Mouse (Mus musculus) midbrain, embryonic 15.5 days (tissue): ENCODE measurements around the gene Slc2a6. TPM values are rescaled to one million over a fixed set of nuclear protein-coding genes. Genes with fewer than 3 reads are reported as not detected.

Experiments
- ATAC-seq: fragments of 200-750 bp; cut with Nextera tagmentation; replicated peaks from 2 replicates; pipeline ENCODE4 v1.8.0; 2017; ENCODE audit warnings: moderate TSS enrichment
- H3K27ac ChIP-seq: fragments of 300-500 bp; sonication (generic); 2 replicates; pipeline ENCODE4 v1.5.1; 2015; ENCODE audit warnings: mild to moderate bottlenecking, inconsistent platforms
- H3K27me3 ChIP-seq: fragments of 300-500 bp; sonication (generic); replicated peaks from 2 replicates; pipeline ENCODE4 v1.6.1; 2015; ENCODE audit warnings: inconsistent platforms
- H3K36me3 ChIP-seq: fragments of 300-500 bp; sonication (generic); replicated peaks from 2 replicates; pipeline ENCODE4 v1.6.1; 2015; ENCODE audit warnings: inconsistent platforms
- H3K4me1 ChIP-seq: fragments of 300-500 bp; sonication (generic); 2 replicates; pipeline ENCODE4 v1.6.1; 2015; ENCODE audit warnings: inconsistent platforms
- H3K4me2 ChIP-seq: fragments of 300-500 bp; sonication (generic); 2 replicates; pipeline ENCODE4 v1.6.1; 2015; ENCODE audit warnings: inconsistent platforms, mild to moderate bottlenecking, moderate library complexity
- H3K4me3 ChIP-seq: fragments of 300-500 bp; sonication (generic); 2 replicates; pipeline ENCODE4 v1.5.1; 2015; ENCODE audit warnings: mild to moderate bottlenecking, inconsistent platforms
- H3K9ac ChIP-seq: fragments of 300-500 bp; sonication (generic); 2 replicates; pipeline ENCODE4 v1.6.1; 2015; ENCODE audit warnings: mild to moderate bottlenecking, inconsistent platforms
- H3K9me3 ChIP-seq: fragments of 300-500 bp; sonication (generic); 2 replicates; pipeline ENCODE4 v1.6.1; 2016; ENCODE audit warnings: inconsistent platforms
- WGBS: fragments of 180-500 bp; shearing (Covaris S2); methylation state at CpG from one replicate; pipeline ENCODE4 v1.1.7; 2015; ENCODE audit warnings: mixed read lengths; 5-methylcytosine and 5-hydroxymethylcytosine counted together
- polyA plus RNA-seq: library from polyadenylated mRNA; unstranded; fragments of >200 nt; fragmentation: Nextera tagmentation; extraction: Ambion mirVana; gene quantifications from 2 replicates; pipeline ENCODE4 v1.2.1, GENCODE M21; 2015

The Slc2a6 gene
- polyA plus RNA-seq, 1 experiment from 2014 or later: 9.0 TPM

DNA sequence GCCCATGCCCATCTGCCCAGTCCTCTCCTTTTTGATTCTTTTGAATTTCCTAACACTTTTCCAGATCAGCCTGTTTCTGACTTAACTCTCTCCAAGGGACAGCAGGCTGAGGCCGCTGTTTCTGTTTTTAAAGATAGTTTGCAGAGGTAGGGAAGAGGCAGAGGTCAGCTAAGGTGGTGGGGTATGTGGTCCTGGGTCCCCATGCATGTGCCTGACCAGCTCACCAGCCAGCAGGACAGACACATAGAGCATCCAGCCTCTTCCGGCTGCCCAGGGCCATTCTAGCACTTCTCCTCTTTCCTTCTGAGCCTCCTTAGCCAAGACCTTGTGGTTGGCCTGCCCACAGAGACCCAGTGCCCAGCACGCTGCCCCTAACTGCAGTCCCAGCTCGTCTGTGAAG lies 30.5 kb upstream of the Slc2a6 start:
- Histone ChIP-seq H3K4me3 (no peak overlapping the region), H3K4me2 (no peak overlapping the region), H3K4me1 (no peaks in the 10 kb centered on the region), H3K36me3 (no peaks in the 10 kb centered on the region), H3K27ac (no peak overlapping the region), H3K27me3 (no peaks in the 10 kb centered on the region), H3K9me3 (no peaks in the 10 kb centered on the region), H3K9ac (no peak overlapping the region)
- ATAC-seq: no peak
- WGBS: 64% methylated on average over 4 of the region's 4 CpGs

DNA sequence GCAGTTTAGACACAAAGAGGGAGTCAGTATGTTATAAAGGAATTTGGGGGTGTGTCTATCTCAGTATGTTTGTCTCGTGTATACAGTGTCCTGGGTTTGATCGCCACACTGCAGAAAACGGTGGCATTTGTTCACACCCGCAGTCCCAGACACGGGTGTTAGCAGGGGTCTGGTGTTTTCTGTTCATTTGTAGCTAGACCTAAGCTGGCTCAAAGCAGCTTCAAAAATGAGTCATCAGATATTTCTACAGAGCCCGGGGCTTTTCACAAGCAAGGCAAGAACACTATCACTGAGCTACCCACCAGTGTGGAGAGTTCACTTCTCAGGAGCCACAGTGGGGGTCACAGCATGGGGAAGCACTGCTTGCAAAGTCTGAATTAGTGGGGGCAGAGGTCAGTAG lies 21.6 kb upstream of the Slc2a6 start:
- Histone ChIP-seq H3K9me3 (no peaks in the 10 kb centered on the region), H3K9ac (no peak overlapping the region), H3K27me3 (no peaks in the 10 kb centered on the region), H3K4me3 (no peak overlapping the region), H3K4me1 (no peaks in the 10 kb centered on the region), H3K36me3 (no peaks in the 10 kb centered on the region), H3K4me2 (no peak overlapping the region), H3K27ac (no peak overlapping the region)
- 19% methylated on average over 6 of the region's 6 CpGs for WGBS
- no peak for ATAC-seq

DNA sequence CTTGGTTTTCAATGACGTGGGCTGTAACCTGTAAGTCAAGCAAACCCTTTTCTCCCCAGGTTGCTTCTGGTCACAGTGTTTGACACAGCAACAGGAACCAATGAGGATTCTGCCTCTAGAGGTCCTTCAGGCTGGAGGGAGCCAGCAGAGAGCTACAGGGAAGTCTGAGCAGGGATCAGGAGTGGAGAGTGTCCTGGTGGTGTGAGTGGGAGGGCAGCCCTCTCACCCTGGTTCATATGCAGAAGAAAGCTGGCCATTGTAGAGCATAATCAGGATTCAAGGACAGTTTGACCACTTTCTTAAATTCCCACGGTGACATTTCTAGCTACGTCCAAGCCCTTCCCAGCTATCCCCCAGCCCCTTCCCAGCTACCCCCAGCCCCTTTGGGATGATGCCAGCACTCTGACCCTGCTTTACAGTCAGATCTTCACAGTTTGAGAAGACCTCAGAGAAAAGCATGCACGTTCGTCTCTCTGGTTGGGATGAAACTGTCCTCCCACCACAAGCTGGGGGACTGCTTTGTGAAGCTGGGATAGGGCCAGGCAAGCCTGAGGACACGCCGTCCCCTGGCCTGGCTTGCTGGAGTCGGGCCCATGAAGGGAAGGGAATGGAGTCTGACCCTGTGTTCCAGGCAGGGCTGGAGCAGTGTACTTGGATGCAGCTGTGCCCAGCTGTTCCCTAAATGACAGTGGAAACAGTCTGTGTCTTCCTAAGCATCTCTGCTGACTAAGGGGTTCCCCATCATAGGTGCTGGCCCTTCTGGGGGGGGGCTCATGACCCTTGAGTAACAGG lies 18.4 kb upstream of the Slc2a6 start:
- H3K9me3 ChIP-seq: no peaks in the 10 kb centered on the region
- no peaks in the 10 kb centered on the region for H3K27me3 ChIP-seq
- H3K36me3 ChIP-seq: no peaks in the 10 kb centered on the region
- no peak overlapping the region for H3K27ac ChIP-seq
- ATAC-seq: no peak
- WGBS: 59% methylated on average over 8 of the region's 8 CpGs
- no peak overlapping the region for H3K4me3 ChIP-seq
- no peak overlapping the region for H3K4me2 ChIP-seq
- H3K4me1 ChIP-seq: no peaks in the 10 kb centered on the region
- no peak overlapping the region for H3K9ac ChIP-seq

DNA sequence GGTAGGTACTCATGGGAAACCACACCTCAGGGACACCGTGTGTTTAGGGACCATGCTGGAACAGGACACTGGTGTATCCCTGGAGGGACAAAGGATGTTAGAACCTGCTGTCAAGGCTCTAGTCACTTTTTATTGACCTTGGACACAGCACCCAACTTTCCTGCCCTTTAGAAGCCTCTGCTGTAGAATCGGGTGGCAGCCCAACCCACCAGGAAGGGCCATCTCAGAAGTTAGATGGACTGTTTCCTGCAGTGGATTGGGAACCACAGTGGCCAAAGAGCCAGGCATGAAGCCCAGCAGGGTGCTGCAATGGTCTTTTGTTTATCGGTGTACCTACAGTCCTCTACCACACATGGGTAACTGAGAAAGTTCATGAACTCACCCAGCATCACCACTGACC lies 16.8 kb upstream of the Slc2a6 start:
- ATAC-seq: no peak
- H3K4me3 ChIP-seq: no peak overlapping the region
- no peak overlapping the region for H3K4me2 ChIP-seq
- H3K36me3 ChIP-seq: no peaks in the 10 kb centered on the region
- WGBS: 80% methylated on average over 3 of the region's 3 CpGs
- H3K9ac ChIP-seq: no peak overlapping the region
- no peaks in the 10 kb centered on the region for H3K27me3 ChIP-seq
- no peaks in the 10 kb centered on the region for H3K4me1 ChIP-seq
- no peak overlapping the region for H3K27ac ChIP-seq
- no peaks in the 10 kb centered on the region for H3K9me3 ChIP-seq

DNA sequence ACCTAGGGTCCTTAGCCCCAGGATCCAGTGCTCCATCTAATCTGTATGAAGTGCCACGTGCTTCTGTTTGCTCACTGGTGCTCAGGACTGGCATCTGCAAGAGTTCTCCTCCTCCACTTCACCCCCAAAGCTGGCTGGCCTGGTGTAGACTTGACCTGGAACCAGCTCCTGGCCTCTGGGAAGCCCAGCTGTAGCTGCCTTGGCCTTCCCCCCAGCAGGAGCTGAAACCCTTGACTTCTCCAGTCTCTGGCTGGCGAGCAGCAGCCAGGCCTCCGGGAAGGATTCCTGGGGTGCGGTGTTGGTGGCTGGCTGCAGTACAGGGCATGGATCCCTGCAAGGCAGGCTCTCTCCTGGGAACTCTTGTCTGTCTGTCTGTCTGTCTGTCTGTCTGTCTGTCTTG lies 16.4 kb upstream of the Slc2a6 start:
- Histone ChIP-seq H3K36me3 (no peaks in the 10 kb centered on the region), H3K4me2 (no peak overlapping the region)
- WGBS: 80% methylated on average over 4 of the region's 4 CpGs

DNA sequence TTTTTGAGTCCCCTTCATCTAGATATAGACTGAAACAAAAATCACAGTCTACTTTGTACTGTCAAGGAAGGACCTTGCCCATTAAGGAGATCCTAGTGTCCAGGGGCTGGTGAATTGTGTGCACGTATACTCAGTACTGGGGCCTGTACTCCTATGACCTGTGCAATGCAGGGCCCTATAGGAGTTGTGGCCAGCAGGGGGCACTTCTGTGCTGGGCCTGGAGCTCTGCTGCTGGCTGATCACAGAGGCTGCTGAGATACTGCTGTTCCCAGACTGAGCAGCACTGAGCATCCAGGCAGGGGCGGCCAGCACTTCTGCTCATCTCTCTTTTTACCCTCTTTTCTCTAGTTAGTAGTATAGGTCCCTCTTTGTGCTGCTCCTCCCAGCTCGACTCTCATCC lies 15.7 kb upstream of the Slc2a6 start:
- Histone ChIP-seq H3K4me2 (no peak overlapping the region), H3K4me3 (no peak overlapping the region), H3K9ac (no peak overlapping the region), H3K9me3 (no peaks in the 10 kb centered on the region), H3K27me3 (no peaks in the 10 kb centered on the region), H3K36me3 (no peaks in the 10 kb centered on the region), H3K27ac (no peak overlapping the region), H3K4me1 (no peaks in the 10 kb centered on the region)
- WGBS: 22% methylated on average over 3 of the region's 3 CpGs
- peak; percentile 86 for ATAC-seq

More for the DNA sequence above, 16.4 kb upstream of the Slc2a6 start:
- Histone ChIP-seq H3K9ac (no peak overlapping the region), H3K4me3 (no peak overlapping the region), H3K4me1 (no peaks in the 10 kb centered on the region), H3K27me3 (no peaks in the 10 kb centered on the region), H3K9me3 (no peaks in the 10 kb centered on the region), H3K27ac (no peak overlapping the region)
- no peak for ATAC-seq

DNA sequence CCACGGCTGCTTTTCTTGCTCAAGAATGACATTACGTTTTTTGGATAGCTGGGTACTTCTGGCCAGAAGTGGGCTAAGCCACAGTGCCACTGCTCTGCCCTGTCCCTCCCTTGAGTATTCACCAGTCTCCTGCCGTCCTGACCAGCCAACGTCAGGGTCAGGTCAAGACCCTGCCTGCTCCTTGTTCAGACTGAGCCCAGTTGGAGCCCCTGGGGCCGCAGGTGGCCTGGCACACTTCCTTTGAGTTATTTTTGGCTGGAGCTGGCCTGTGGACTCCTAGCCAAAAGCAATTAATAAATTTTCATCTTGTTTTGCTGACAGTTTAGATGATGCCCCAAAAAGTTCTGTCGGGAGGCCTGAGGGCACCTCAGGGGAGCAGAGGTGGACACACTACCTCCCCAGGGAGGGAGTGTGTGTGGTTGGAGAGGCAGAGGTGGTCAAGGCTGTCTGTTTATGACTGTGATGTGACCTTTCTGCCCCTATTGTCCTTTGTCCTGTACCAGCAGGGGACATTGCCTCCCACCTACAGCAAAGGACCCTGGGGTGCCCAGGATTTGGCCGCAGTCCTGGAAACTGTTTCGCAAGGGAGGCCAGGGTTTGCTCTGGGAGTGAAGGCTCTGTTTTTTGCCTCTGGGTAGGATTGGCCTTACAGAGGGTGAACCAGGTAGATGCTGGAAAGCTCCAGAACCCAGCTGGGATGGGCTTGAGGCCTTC lies 14.5 kb upstream of the Slc2a6 start:
- no peak for ATAC-seq
- 71% methylated on average over 8 of the region's 8 CpGs for WGBS
- Histone ChIP-seq H3K27me3 (no peaks in the 10 kb centered on the region), H3K9me3 (no peaks in the 10 kb centered on the region), H3K27ac (no peak overlapping the region), H3K4me1 (no peaks in the 10 kb centered on the region), H3K4me2 (no peak overlapping the region), H3K36me3 (no peaks in the 10 kb centered on the region), H3K4me3 (no peak overlapping the region), H3K9ac (no peak overlapping the region)

DNA sequence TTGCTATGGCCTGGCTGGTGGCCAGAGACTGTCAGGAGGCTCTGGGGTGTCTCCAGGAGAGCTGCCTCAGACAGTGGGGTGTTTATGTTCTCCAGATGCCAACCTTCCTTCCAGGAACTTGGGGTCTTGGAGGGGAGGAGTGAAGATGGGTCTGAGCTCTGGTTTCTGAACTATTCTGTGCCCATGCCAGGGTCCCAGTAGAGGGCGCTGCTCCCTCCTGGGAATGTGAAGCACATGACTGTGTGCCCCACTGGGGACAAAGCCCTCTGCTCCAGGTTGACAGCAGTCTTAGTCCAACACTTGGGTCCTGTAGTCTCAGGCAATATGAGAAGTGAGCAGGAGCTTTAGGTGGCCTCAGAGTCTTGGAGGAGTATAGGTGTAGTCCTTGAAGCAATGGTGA lies 11.5 kb upstream of the Slc2a6 start:
- Histone ChIP-seq H3K27ac (no peak overlapping the region), H3K9me3 (no peaks in the 10 kb centered on the region), H3K9ac (no peak overlapping the region), H3K4me3 (no peak overlapping the region), H3K4me1 (no peaks in the 10 kb centered on the region), H3K36me3 (no peaks in the 10 kb centered on the region), H3K27me3 (no peaks in the 10 kb centered on the region), H3K4me2 (no peak overlapping the region)
- ATAC-seq: no peak
- 12% methylated on average over 1 of the region's 1 CpGs for WGBS

DNA sequence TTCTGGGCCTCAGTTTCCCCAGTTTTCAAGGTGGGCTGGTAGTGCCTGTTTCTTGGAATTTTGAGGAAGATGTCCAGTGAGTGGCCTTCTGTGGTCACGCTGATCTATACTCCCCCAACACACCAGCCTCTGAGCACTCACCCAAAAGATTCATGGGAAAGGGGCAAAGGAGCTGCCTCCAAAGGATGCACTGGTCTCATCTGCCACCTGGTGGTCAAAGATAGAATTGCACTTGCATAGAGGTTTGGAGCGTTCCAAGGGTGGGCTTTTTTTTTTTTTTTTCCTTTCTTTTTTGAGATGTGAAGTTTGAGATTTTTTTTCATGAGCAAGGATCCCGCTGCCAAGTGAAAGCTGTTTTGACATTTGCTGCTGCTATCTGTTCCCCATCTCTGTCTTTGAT lies 10.8 kb upstream of the Slc2a6 start:
- H3K4me2 ChIP-seq: no peak overlapping the region
- no peaks in the 10 kb centered on the region for H3K9me3 ChIP-seq
- ATAC-seq: peak; percentile 50; the same call in 1 of the 2 replicates
- H3K4me3 ChIP-seq: no peak overlapping the region
- H3K9ac ChIP-seq: no peak overlapping the region
- no peaks in the 10 kb centered on the region for H3K36me3 ChIP-seq
- H3K27me3 ChIP-seq: no peaks in the 10 kb centered on the region
- H3K4me1 ChIP-seq: no peaks in the 10 kb centered on the region
- WGBS: 0% methylated on average over 3 of the region's 3 CpGs
- no peak overlapping the region for H3K27ac ChIP-seq

DNA sequence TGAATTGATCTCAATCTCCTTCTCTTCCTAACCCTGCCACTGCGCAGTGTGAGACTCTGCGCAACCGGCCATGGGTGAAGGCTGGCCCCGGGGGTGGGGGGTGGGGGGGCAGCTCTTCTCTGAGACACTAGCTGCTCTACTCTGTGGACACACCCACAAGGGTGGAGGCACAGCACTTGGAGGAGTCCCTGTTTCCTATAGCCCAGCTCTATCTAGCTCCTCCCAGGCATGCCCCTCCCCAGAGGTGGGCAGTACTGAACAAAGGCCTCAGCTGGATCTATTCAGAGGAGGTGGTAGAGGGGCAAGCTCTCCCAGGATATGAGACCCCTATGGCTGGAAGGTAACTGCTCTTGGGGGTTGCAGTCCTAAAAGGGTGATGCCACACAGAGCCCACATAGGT lies 9.2 kb upstream of the Slc2a6 start:
- H3K4me3 ChIP-seq: no peak overlapping the region
- no peak overlapping the region for H3K4me2 ChIP-seq
- H3K9ac ChIP-seq: no peak overlapping the region
- no peaks in the 10 kb centered on the region for H3K9me3 ChIP-seq
- no peaks in the 10 kb centered on the region for H3K27me3 ChIP-seq
- H3K27ac ChIP-seq: no peak overlapping the region
- ATAC-seq: no peak
- no peaks in the 10 kb centered on the region for H3K36me3 ChIP-seq
- H3K4me1 ChIP-seq: no peaks in the 10 kb centered on the region
- WGBS: 57% methylated on average over 4 of the region's 4 CpGs

DNA sequence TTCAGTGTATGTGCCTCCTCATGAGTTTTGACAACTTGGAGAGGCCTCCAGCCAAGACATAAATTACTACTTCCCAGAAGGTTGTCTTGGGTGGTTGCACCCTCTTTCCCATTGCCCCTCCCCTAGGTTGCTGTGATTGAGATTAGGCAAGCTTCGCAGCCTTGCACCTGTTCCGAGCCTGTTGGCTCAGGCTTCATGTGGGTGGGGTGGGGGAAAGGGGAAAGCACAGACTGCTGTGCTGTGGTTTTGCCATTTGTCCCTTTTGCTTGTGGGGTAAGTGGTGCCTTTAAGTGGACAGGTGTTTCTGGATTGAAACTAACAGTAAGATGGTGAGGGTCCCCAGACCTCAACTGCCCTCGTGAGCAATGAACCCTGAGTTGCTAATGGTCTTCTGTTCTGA lies 8.2 kb upstream of the Slc2a6 start:
- H3K27ac ChIP-seq: no peak overlapping the region
- no peak overlapping the region for H3K4me2 ChIP-seq
- no peaks in the 10 kb centered on the region for H3K9me3 ChIP-seq

DNA sequence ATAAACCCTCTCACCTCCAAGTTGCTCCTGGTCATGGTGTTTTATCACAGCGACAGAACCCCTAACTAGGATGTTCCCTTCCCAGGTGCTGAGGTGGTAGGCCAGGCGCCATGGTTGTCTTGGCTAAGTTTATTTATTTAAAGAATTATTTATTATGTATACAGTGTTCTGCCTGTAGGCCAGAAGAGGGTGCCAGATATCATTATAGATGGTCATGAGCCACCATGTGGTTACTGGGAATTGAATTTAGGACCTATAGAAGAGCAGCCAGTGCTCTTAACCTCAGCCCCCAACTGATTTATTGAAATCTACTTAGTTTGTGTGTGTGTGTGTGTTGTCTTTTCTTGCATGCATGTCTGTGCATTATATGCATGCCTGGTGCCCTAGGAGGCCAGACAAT lies 4.6 kb upstream of the Slc2a6 start:
- H3K4me3 ChIP-seq: no peak overlapping the region
- no peak overlapping the region for H3K4me2 ChIP-seq
- no peak overlapping the region for H3K9ac ChIP-seq
- H3K27ac ChIP-seq: no peak overlapping the region
- WGBS: 81% methylated on average over 2 of the region's 2 CpGs
- no peak for ATAC-seq
- H3K36me3 ChIP-seq: no peaks in the 10 kb centered on the region
- H3K9me3 ChIP-seq: no peaks in the 10 kb centered on the region
- H3K27me3 ChIP-seq: 0 out of 2 replicates have a peak, but pooled peaks cover 9% of the 10 kb centered on the region
- H3K4me1 ChIP-seq: peaks cover 10% of the 10 kb centered on the region

More for the DNA sequence above, 8.2 kb upstream of the Slc2a6 start:
- Histone ChIP-seq H3K9ac (no peak overlapping the region), H3K4me3 (no peak overlapping the region), H3K27me3 (no peaks in the 10 kb centered on the region), H3K36me3 (no peaks in the 10 kb centered on the region), H3K4me1 (no peaks in the 10 kb centered on the region)
- no peak for ATAC-seq
- 71% methylated on average over 3 of the region's 3 CpGs for WGBS
